Mouse (Mus musculus) liver, embryonic 12.5 days (tissue): ENCODE data around the gene Hyal1. TPM values are rescaled to one million over a fixed set of nuclear protein-coding genes. Genes with fewer than 3 reads are reported as not detected.
A peak's percentile ranks its signal among the peaks of the same experiment; 100 is the strongest.

Experiments used
- ATAC-seq: fragments of 200-750 bp; cut with Nextera tagmentation; 2 replicates; pipeline ENCODE4 v1.8.0; 2017; ENCODE audit warnings: moderate number of reproducible peaks, mild to moderate bottlenecking, moderate library complexity
- H3K27ac ChIP-seq: fragments of 300-500 bp; sonication (generic); 2 replicates; pipeline ENCODE4 v1.5.1; 2016; ENCODE audit warnings: mild to moderate bottlenecking
- H3K27me3 ChIP-seq: fragments of 300-500 bp; sonication (generic); replicated peaks from 2 replicates; pipeline ENCODE4 v1.6.1; 2016; ENCODE audit warnings: mild to moderate bottlenecking, moderate library complexity
- H3K36me3 ChIP-seq: fragments of 300-500 bp; sonication (generic); 2 replicates; pipeline ENCODE4 v1.6.1; 2016; ENCODE audit warnings: mild to moderate bottlenecking, moderate library complexity
- H3K4me1 ChIP-seq: fragments of 300-500 bp; sonication (generic); 2 replicates; pipeline ENCODE4 v1.6.1; 2016
- H3K4me2 ChIP-seq: fragments of 300-500 bp; sonication (generic); 2 replicates; pipeline ENCODE4 v1.6.1; 2016; ENCODE audit warnings: mild to moderate bottlenecking, moderate library complexity
- H3K4me3 ChIP-seq: fragments of 300-500 bp; sonication (generic); 2 replicates; pipeline ENCODE4 v1.5.1; 2016; ENCODE audit warnings: mild to moderate bottlenecking, moderate library complexity
- H3K9ac ChIP-seq: fragments of 300-500 bp; sonication (generic); 2 replicates; pipeline ENCODE4 v1.6.1; 2016; ENCODE audit warnings: mild to moderate bottlenecking, moderate library complexity
- H3K9me3 ChIP-seq: fragments of 300-500 bp; sonication (generic); replicated peaks from 2 replicates; pipeline ENCODE4 v1.6.1; 2016; ENCODE audit warnings: mild to moderate bottlenecking, moderate library complexity
- WGBS: fragments of 180-500 bp; shearing (Covaris S2); methylation state at CpG from one replicate; pipeline ENCODE4 v1.1.7; 2016; ENCODE audit not compliant: insufficient replicate concordance; 5-methylcytosine and 5-hydroxymethylcytosine counted together
- polyA plus RNA-seq: library from polyadenylated mRNA; unstranded; fragments of >200 nt; fragmentation: Nextera tagmentation; extraction: Ambion mirVana; gene quantifications from 2 replicates; pipeline ENCODE4 v1.2.1, GENCODE M21; 2016

Hyal1 gene
- polyA plus RNA-seq, 1 experiment from 2014 or later = 3.9 TPM

GRCm38 (mm10) chr9:107593101-107593976 lies 16.6 kb downstream of the Hyal1 start:
- Histone ChIP-seq H3K4me1 (peaks cover 49% of the 10 kb centered on the region), H3K4me3 (no peak overlapping the region), H3K4me2 (no peak overlapping the region), H3K9ac (no peak overlapping the region), H3K27ac (0 out of 2 replicates have a peak overlapping the region, but pooled peaks have one; percentile 1), H3K36me3 (peaks cover 67% of the 10 kb centered on the region), H3K9me3 (no peaks in the 10 kb centered on the region), H3K27me3 (peaks cover 11% of the 10 kb centered on the region)
- 89% methylated on average over 11 of the region's 11 CpGs for WGBS
- ATAC-seq = no peak

GRCm38 (mm10) chr9:107594281-107595062 lies 17.7 kb downstream of the Hyal1 start:
- Histone ChIP-seq H3K36me3 (peaks cover 59% of the 10 kb centered on the region), H3K4me3 (no peak overlapping the region), H3K27me3 (peaks cover 23% of the 10 kb centered on the region), H3K9me3 (no peaks in the 10 kb centered on the region), H3K9ac (no peak overlapping the region), H3K4me1 (peaks cover 47% of the 10 kb centered on the region), H3K4me2 (no peak overlapping the region), H3K27ac (no peak overlapping the region)
- ATAC-seq = no peak
- WGBS = 82% methylated on average over 8 of the region's 8 CpGs

- ATAC-seq = no peak
- peaks cover 34% of the 10 kb centered on the region for H3K36me3 ChIP-seq
- H3K9ac ChIP-seq = no peak overlapping the region
- no peaks in the 10 kb centered on the region for H3K9me3 ChIP-seq
- WGBS = 82% methylated on average over 11 of the region's 11 CpGs
- H3K27me3 ChIP-seq = peaks cover 47% of the 10 kb centered on the region
- no peak overlapping the region for H3K27ac ChIP-seq
- no peak overlapping the region for H3K4me3 ChIP-seq
- H3K4me2 ChIP-seq = no peak overlapping the region
- H3K4me1 ChIP-seq = peaks cover 39% of the 10 kb centered on the region
These were observed 20.2 kb downstream of the Hyal1 start for GRCm38 (mm10) chr9:107596619-107597569.

- H3K4me1 ChIP-seq = peaks cover 50% of the 10 kb centered on the region
- 60% methylated on average over 5 of the region's 5 CpGs for WGBS
These were observed 21.7 kb downstream of the Hyal1 start for GRCm38 (mm10) chr9:107598385-107598784.

GRCm38 (mm10) chr9:107599433-107599832 lies 22.7 kb downstream of the Hyal1 start:
- Histone ChIP-seq H3K4me2 (no peak overlapping the region), H3K9ac (no peak overlapping the region), H3K9me3 (no peaks in the 10 kb centered on the region), H3K36me3 (peaks cover 9% of the 10 kb centered on the region), H3K4me3 (no peak overlapping the region), H3K27ac (no peak overlapping the region), H3K4me1 (peaks cover 51% of the 10 kb centered on the region), H3K27me3 (peaks cover 59% of the 10 kb centered on the region)
- no peak for ATAC-seq
- 68% methylated on average over 9 of the region's 9 CpGs for WGBS

More at GRCm38 (mm10) chr9:107598385-107598784, 21.7 kb downstream of the Hyal1 start:
- no peaks in the 10 kb centered on the region for H3K9me3 ChIP-seq
- no peak overlapping the region for H3K4me3 ChIP-seq
- no peak overlapping the region for H3K9ac ChIP-seq
- peaks cover 50% of the 10 kb centered on the region for H3K27me3 ChIP-seq
- ATAC-seq = no peak
- no peak overlapping the region; the same call in 1 of the 2 replicates for H3K27ac ChIP-seq
- no peak overlapping the region for H3K4me2 ChIP-seq
- peaks cover 19% of the 10 kb centered on the region for H3K36me3 ChIP-seq

GRCm38 (mm10) chr9:107599842-107600241 lies 23.1 kb downstream of the Hyal1 start:
- 55% methylated on average over 14 of the region's 14 CpGs for WGBS
- H3K27me3 ChIP-seq = peaks cover 63% of the 10 kb centered on the region

GRCm38 (mm10) chr9:107600745-107601144 lies 24.0 kb downstream of the Hyal1 start:
- Histone ChIP-seq H3K36me3 (no peaks in the 10 kb centered on the region; the same call in 1 of the 2 replicates), H3K27ac (no peak overlapping the region), H3K9ac (no peak overlapping the region), H3K9me3 (no peaks in the 10 kb centered on the region), H3K4me3 (no peak overlapping the region), H3K27me3 (peaks cover 72% of the 10 kb centered on the region), H3K4me1 (peaks cover 61% of the 10 kb centered on the region), H3K4me2 (no peak overlapping the region)
- no peak for ATAC-seq
- 59% methylated on average over 12 of the region's 12 CpGs for WGBS

More at GRCm38 (mm10) chr9:107599842-107600241, 23.1 kb downstream of the Hyal1 start:
- no peak overlapping the region for H3K4me3 ChIP-seq
- H3K27ac ChIP-seq = no peak overlapping the region
- H3K9me3 ChIP-seq = no peaks in the 10 kb centered on the region
- ATAC-seq = no peak
- H3K36me3 ChIP-seq = peaks cover 5% of the 10 kb centered on the region
- peaks cover 55% of the 10 kb centered on the region for H3K4me1 ChIP-seq
- H3K4me2 ChIP-seq = no peak overlapping the region
- no peak overlapping the region for H3K9ac ChIP-seq

GRCm38 (mm10) chr9:107601275-107601674 lies 24.5 kb downstream of the Hyal1 start:
- Histone ChIP-seq H3K36me3 (no peaks in the 10 kb centered on the region), H3K9ac (no peak overlapping the region), H3K4me1 (peaks cover 61% of the 10 kb centered on the region), H3K4me2 (no peak overlapping the region), H3K27ac (no peak overlapping the region), H3K9me3 (no peaks in the 10 kb centered on the region), H3K4me3 (no peak overlapping the region), H3K27me3 (peaks cover 74% of the 10 kb centered on the region)
- no peak for ATAC-seq
- WGBS = 75% methylated on average over 11 of the region's 11 CpGs

- H3K27ac ChIP-seq = peak overlapping the region; percentile 18; the same call in 1 of the 2 replicates
- 0 out of 2 replicates have a peak overlapping the region, but pooled peaks have one; percentile 3 for H3K9ac ChIP-seq
These were observed 25.4 kb downstream of the Hyal1 start for GRCm38 (mm10) chr9:107602068-107602648.

GRCm38 (mm10) chr9:107603251-107603650 lies 26.5 kb downstream of the Hyal1 start:
- WGBS = 65% methylated on average over 6 of the region's 6 CpGs
- peaks cover 58% of the 10 kb centered on the region for H3K4me1 ChIP-seq
- peaks cover 69% of the 10 kb centered on the region for H3K27me3 ChIP-seq

More at GRCm38 (mm10) chr9:107602068-107602648, 25.4 kb downstream of the Hyal1 start:
- peak; percentile 60 for ATAC-seq
- Histone ChIP-seq H3K4me3 (peak overlapping the region; percentile 23), H3K4me1 (peaks cover 56% of the 10 kb centered on the region), H3K9me3 (no peaks in the 10 kb centered on the region), H3K36me3 (no peaks in the 10 kb centered on the region), H3K4me2 (peak overlapping the region; percentile 50), H3K27me3 (peaks cover 80% of the 10 kb centered on the region)
- WGBS = 3% methylated on average over 10 of the region's 10 CpGs

More at GRCm38 (mm10) chr9:107603251-107603650, 26.5 kb downstream of the Hyal1 start:
- Histone ChIP-seq H3K36me3 (no peaks in the 10 kb centered on the region), H3K4me3 (no peak overlapping the region), H3K9ac (no peak overlapping the region), H3K27ac (no peak overlapping the region), H3K4me2 (no peak overlapping the region), H3K9me3 (no peaks in the 10 kb centered on the region)
- no peak for ATAC-seq
